Mouse (Mus musculus) forebrain, embryonic 16.5 days (tissue): Measurements from ENCODE around the gene Zfp423. TPM values are rescaled to one million over a fixed set of nuclear protein-coding genes. Genes with fewer than 3 reads are reported as not detected.

Experiments
- ATAC-seq: fragments of 200-750 bp; cut with Nextera tagmentation; 2 replicates; pipeline ENCODE4 v1.8.0; 2017; ENCODE audit warnings: mild to moderate bottlenecking, moderate library complexity
- H3K27ac ChIP-seq: fragments of 300-500 bp; sonication (generic); 2 replicates; pipeline ENCODE4 v1.5.1; 2014; ENCODE audit warnings: low read length, control low read depth
- H3K27me3 ChIP-seq: fragments of 300-500 bp; sonication (generic); replicated peaks from 2 replicates; pipeline ENCODE4 v1.6.1; 2014; ENCODE audit warnings: low read length; ENCODE audit not compliant: control insufficient read depth, insufficient read depth
- H3K36me3 ChIP-seq: fragments of 300-500 bp; sonication (generic); 2 replicates; pipeline ENCODE4 v1.6.1; 2014; ENCODE audit not compliant: control insufficient read depth, insufficient read depth
- H3K4me1 ChIP-seq: fragments of 300-500 bp; sonication (generic); replicated peaks from 2 replicates; pipeline ENCODE4 v1.6.1; 2014; ENCODE audit warnings: low read length; ENCODE audit not compliant: control insufficient read depth, insufficient read depth
- H3K4me2 ChIP-seq: fragments of 300-500 bp; sonication (generic); 2 replicates; pipeline ENCODE4 v1.6.1; 2014; ENCODE audit warnings: mild to moderate bottlenecking, low read length, control low read depth
- H3K4me3 ChIP-seq: fragments of 300-500 bp; sonication (generic); replicated peaks from 2 replicates; pipeline ENCODE4 v1.5.1; 2014; ENCODE audit warnings: mild to moderate bottlenecking, low read length, control low read depth
- H3K9ac ChIP-seq: fragments of 300-500 bp; sonication (generic); replicated peaks from 2 replicates; pipeline ENCODE4 v1.6.1; 2014; ENCODE audit warnings: low read depth, low read length, control low read depth
- H3K9me3 ChIP-seq: fragments of 300-500 bp; sonication (generic); 2 replicates; pipeline ENCODE4 v1.6.1; 2016; ENCODE audit warnings: low read length; ENCODE audit not compliant: control insufficient read depth
- WGBS: fragments of 180-500 bp; shearing (Covaris S2); extraction: QIAGEN DNeasy Blood & Tissue Kit; methylation state at CpG from one replicate; pipeline ENCODE4 v1.1.7; 2014; 5-methylcytosine and 5-hydroxymethylcytosine counted together
- polyA plus RNA-seq: library from polyadenylated mRNA; unstranded; fragments of >200 nt; fragmentation: Nextera tagmentation; extraction: Ambion mirVana; gene quantifications from 2 replicates; pipeline ENCODE4 v1.2.1, GENCODE M21; 2015

Gene Zfp423
- polyA plus RNA-seq, 1 experiment from 2014 or later = 20.6 TPM

- H3K4me3 ChIP-seq = no peak overlapping the region
- peaks cover 35% of the 10 kb centered on the region for H3K4me1 ChIP-seq
- ATAC-seq = peak; percentile 29; the same call in 1 of the 2 replicates
- H3K9me3 ChIP-seq = no peaks in the 10 kb centered on the region
- no peak overlapping the region for H3K9ac ChIP-seq
- no peak overlapping the region for H3K4me2 ChIP-seq
- H3K27me3 ChIP-seq = no peaks in the 10 kb centered on the region
- H3K27ac ChIP-seq = no peak overlapping the region
- 21% methylated on average over 5 of the region's 5 CpGs for WGBS
- no peaks in the 10 kb centered on the region for H3K36me3 ChIP-seq
Observed at GRCm38 (mm10) chr8:87953473-87953872, 5.9 kb downstream of the Zfp423 start.

- WGBS = 73% methylated on average over 6 of the region's 6 CpGs
- no peak overlapping the region for H3K9ac ChIP-seq
- H3K36me3 ChIP-seq = no peaks in the 10 kb centered on the region
- no peak overlapping the region for H3K4me3 ChIP-seq
- no peak overlapping the region for H3K4me2 ChIP-seq
- ATAC-seq = no peak
- no peak overlapping the region for H3K27ac ChIP-seq
- peaks cover 27% of the 10 kb centered on the region for H3K4me1 ChIP-seq
- H3K9me3 ChIP-seq = no peaks in the 10 kb centered on the region
- no peaks in the 10 kb centered on the region for H3K27me3 ChIP-seq
Observed at GRCm38 (mm10) chr8:87952298-87952697, 7.1 kb downstream of the Zfp423 start.

GRCm38 (mm10) chr8:87944225-87944934 is 15.0 kb downstream of the Zfp423 start:
- no peak overlapping the region for H3K4me3 ChIP-seq
- H3K27ac ChIP-seq = no peak overlapping the region
- ATAC-seq = no peak

DNA sequence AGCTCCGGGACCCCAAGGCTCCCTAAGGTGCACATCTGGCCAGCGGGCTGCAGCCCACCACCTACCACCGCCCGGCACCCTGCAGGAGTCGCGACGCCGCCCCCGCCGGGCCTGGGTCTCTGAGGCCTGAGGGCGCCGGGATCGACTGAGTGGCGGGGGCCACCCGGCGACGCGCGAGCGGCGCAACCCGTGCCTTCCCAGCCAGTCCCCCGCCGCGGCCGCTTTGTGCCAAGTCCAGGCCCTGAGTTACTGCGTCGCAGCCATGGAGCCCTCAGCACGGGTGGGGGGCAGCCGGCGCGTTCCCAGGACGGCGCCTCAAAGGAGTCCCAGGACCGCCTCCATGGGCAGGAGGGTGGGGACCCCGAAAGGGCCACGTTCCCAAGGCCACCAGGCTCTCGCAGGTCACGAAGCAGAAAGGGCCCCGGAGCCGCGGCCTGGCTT is 15.7 kb downstream of the Zfp423 start:
- Histone ChIP-seq H3K9me3 (no peaks in the 10 kb centered on the region), H3K4me2 (peak overlapping the region; percentile 58), H3K4me1 (peaks cover 18% of the 10 kb centered on the region), H3K9ac (peak overlapping the region; percentile 67), H3K36me3 (no peaks in the 10 kb centered on the region), H3K27me3 (no peaks in the 10 kb centered on the region), H3K4me3 (peak overlapping the region; percentile 35), H3K27ac (no peak overlapping the region)
- 4% methylated on average over 42 of the region's 42 CpGs for WGBS
- ATAC-seq = peak; percentile 48

More at GRCm38 (mm10) chr8:87944225-87944934, 15.0 kb downstream of the Zfp423 start:
- Histone ChIP-seq H3K9me3 (no peaks in the 10 kb centered on the region), H3K9ac (no peak overlapping the region), H3K4me2 (peak overlapping the region; percentile 58; the same call in 1 of the 2 replicates), H3K36me3 (no peaks in the 10 kb centered on the region), H3K4me1 (peaks cover 11% of the 10 kb centered on the region), H3K27me3 (no peaks in the 10 kb centered on the region)
- 38% methylated on average over 5 of the region's 5 CpGs for WGBS

DNA sequence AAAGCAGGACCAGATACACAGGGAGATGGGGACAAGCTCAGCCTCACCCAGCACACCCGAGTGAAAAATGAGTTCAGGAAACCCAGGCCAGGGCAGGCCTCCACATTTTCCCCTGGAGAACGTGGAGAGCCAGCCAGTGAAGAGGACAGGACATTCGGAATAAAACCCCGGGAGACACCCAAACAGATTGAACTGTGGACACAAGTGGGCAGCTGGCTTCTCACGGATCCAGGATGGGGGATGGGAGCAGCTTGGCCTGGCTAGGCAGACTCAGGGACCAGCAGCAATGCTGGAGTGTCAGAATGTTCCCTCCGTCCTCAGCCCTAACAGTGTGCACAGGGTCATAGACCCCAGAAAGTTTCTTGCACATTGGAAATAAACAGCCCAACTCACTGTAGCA is 18.7 kb downstream of the Zfp423 start:
- 42% methylated on average over 6 of the region's 6 CpGs for WGBS
- Histone ChIP-seq H3K4me2 (no peak overlapping the region), H3K9me3 (no peaks in the 10 kb centered on the region), H3K4me3 (no peak overlapping the region), H3K27ac (no peak overlapping the region), H3K4me1 (peaks cover 35% of the 10 kb centered on the region), H3K27me3 (no peaks in the 10 kb centered on the region), H3K36me3 (no peaks in the 10 kb centered on the region), H3K9ac (no peak overlapping the region)
- no peak for ATAC-seq

- no peak overlapping the region for H3K4me3 ChIP-seq
- no peak overlapping the region for H3K4me2 ChIP-seq
- 16% methylated on average over 8 of the region's 8 CpGs for WGBS
- H3K27ac ChIP-seq = no peak overlapping the region
- H3K9ac ChIP-seq = no peak overlapping the region
- no peak for ATAC-seq
- peaks cover 35% of the 10 kb centered on the region for H3K4me1 ChIP-seq
- no peaks in the 10 kb centered on the region for H3K9me3 ChIP-seq
- H3K27me3 ChIP-seq = no peaks in the 10 kb centered on the region
- H3K36me3 ChIP-seq = no peaks in the 10 kb centered on the region
Observed at GRCm38 (mm10) chr8:87939308-87939936, 20.0 kb downstream of the Zfp423 start.

DNA sequence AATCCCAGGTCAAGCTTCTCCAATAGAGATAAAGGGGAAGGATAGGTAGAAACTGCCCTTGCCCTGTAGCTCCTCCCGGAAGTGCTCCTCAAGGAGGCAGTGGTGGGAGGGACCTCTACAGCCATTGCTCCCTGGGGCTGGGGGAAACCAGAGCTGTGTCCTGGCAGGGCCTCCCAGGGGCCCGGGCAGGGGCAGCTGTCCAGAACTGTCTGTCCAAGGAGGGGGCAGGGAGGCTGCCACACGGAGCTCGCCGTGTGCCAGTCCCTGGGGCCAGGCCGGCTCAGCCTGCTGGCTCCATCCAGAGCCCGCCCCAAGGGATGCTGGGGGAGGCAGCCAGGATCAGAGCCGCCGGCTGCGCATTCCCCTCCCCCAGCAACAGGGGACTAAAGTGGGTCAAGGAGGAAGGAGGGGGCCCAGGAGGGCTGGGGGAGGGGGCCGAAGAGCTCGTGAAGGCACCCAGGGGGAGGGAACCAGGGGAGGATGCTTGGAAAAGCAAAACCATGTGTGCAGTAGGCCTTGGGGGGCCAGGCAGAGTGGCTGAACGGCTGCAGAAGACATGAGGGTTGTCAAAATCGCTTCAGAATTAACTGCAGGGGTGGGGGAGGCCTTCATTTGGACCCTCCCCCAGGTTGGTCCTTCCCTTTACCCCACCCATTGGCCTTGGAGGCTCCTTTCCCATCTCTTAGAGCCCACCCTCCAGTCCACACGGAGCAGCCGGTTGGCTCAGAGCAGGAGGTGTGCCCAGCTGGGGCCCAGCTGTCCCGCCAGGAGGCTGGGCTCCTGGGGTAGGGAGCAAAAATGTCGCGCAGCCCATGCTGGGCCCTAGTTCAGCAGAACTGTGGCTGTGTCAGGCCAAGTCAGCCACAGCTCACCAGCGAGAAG is 20.8 kb downstream of the Zfp423 start:
- peak; percentile 81 for ATAC-seq
- Histone ChIP-seq H3K4me2 (peak overlapping the region; percentile 46), H3K9ac (peak overlapping the region; percentile 48), H3K36me3 (no peaks in the 10 kb centered on the region), H3K27me3 (no peaks in the 10 kb centered on the region), H3K9me3 (no peaks in the 10 kb centered on the region), H3K4me3 (no peak overlapping the region), H3K27ac (peak overlapping the region; percentile 51), H3K4me1 (peaks cover 30% of the 10 kb centered on the region)
- 3% methylated on average over 20 of the region's 20 CpGs for WGBS

- Histone ChIP-seq H3K27me3 (no peaks in the 10 kb centered on the region), H3K9ac (no peak overlapping the region), H3K27ac (no peak overlapping the region), H3K36me3 (no peaks in the 10 kb centered on the region), H3K9me3 (no peaks in the 10 kb centered on the region), H3K4me2 (no peak overlapping the region), H3K4me3 (no peak overlapping the region), H3K4me1 (peaks cover 36% of the 10 kb centered on the region)
- WGBS = 20% methylated on average over 3 of the region's 3 CpGs
- ATAC-seq = peak; percentile 37
Observed at GRCm38 (mm10) chr8:87937211-87937610, 22.2 kb downstream of the Zfp423 start.

DNA sequence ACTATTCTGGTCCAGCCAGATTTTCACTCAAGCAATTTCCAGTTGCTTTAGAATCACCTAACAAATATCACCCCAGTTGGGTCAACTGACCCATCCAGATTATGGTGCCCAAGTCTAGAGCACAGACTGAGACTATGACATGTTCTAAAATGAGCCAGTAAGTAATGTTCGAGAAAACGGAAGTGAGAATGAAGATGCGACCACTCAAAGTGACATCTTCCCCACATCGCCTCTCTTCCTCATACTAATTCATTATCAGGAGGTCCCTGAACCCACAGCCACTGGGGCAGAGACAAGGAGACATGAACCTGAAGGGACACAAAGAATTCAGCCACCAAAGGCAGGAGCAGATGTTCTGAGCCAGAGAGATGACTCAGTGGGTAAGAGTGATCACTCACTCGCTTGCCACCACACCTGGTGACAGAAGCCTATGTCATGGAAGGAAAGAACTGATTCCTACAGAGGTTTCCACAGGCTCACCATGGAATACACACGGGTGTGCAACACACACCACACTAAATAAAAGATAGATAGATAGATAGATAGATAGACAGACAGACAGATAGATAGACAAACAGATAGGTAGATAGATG is 24.2 kb downstream of the Zfp423 start:
- Histone ChIP-seq H3K27me3 (no peaks in the 10 kb centered on the region), H3K4me2 (no peak overlapping the region), H3K4me3 (no peak overlapping the region), H3K9me3 (no peaks in the 10 kb centered on the region), H3K36me3 (no peaks in the 10 kb centered on the region), H3K4me1 (peaks cover 39% of the 10 kb centered on the region), H3K9ac (no peak overlapping the region), H3K27ac (no peak overlapping the region)
- no peak for ATAC-seq
- 96% methylated on average over 6 of the region's 6 CpGs for WGBS
